Mouse (Mus musculus): Measurements from ENCODE around the gene Evi5l. TPM values are rescaled to one million over a fixed set of nuclear protein-coding genes. Genes with fewer than 3 reads are reported as not detected.
A peak's percentile ranks its signal among the peaks of the same experiment; 100 is the strongest.

Gene Evi5l
- polyA plus RNA-seq, 1 experiment from 2014 or later: 18.3 TPM

GRCm38 (mm10) chr8:4213210-4214005, 47.0 kb downstream of the Evi5l start:
- ATAC-seq (ENCODE audit: low FRiP score, low TSS enrichment): peak; percentile 33
- Histone ChIP-seq H3K27ac (ENCODE audit: low read depth, low read length) (no peak overlapping the region), H3K36me3 (ENCODE audit: control insufficient read depth, insufficient read depth, low read length) (no peaks in the 10 kb centered on the region), H3K4me3 (ENCODE audit: low read length) (peak overlapping the region; percentile 34), H3K4me1 (ENCODE audit: control insufficient read depth, insufficient read depth, low read length) (peaks cover 7% of the 10 kb centered on the region; the same call in 1 of the 2 replicates), H3K4me2 (replicated peaks; ENCODE audit: low read depth, low read length) (peak overlapping the region; percentile 53), H3K27me3 (ENCODE audit: control insufficient read depth, insufficient read depth, low read length) (peaks cover 37% of the 10 kb centered on the region), H3K9me3 (ENCODE audit: control insufficient read depth, low read length) (no peaks in the 10 kb centered on the region), H3K9ac (ENCODE audit: low read depth, low read length) (peak overlapping the region; percentile 19; the same call in 1 of the 2 replicates)
- 4% methylated on average over 18 of the region's 18 CpGs for whole genome bisulfite sequencing

GRCm38 (mm10) chr8:4214006-4214980, 47.9 kb downstream of the Evi5l start:
- Histone ChIP-seq H3K9ac (ENCODE audit: low read depth, low read length) (no peak overlapping the region), H3K27ac (ENCODE audit: low read depth, low read length) (no peak overlapping the region), H3K27me3 (ENCODE audit: control insufficient read depth, insufficient read depth, low read length) (peaks cover 37% of the 10 kb centered on the region), H3K4me2 (replicated peaks; ENCODE audit: low read depth, low read length) (peak overlapping the region; percentile 53), H3K4me1 (ENCODE audit: control insufficient read depth, insufficient read depth, low read length) (peaks cover 7% of the 10 kb centered on the region; the same call in 1 of the 2 replicates), H3K9me3 (ENCODE audit: control insufficient read depth, low read length) (no peaks in the 10 kb centered on the region), H3K4me3 (ENCODE audit: low read length) (peak overlapping the region; percentile 34), H3K36me3 (ENCODE audit: control insufficient read depth, insufficient read depth, low read length) (no peaks in the 10 kb centered on the region)
- 12% methylated on average over 33 of the region's 33 CpGs for WGBS
- ATAC-seq (ENCODE audit: low FRiP score, low TSS enrichment): peak; percentile 48

- Histone ChIP-seq H3K4me1 (ENCODE audit: control insufficient read depth, insufficient read depth, low read length) (peaks cover 7% of the 10 kb centered on the region; the same call in 1 of the 2 replicates), H3K9ac (ENCODE audit: low read depth, low read length) (peak overlapping the region; percentile 69; the same call in 1 of the 2 replicates), H3K4me2 (replicated peaks; ENCODE audit: low read depth, low read length) (peak overlapping the region; percentile 89), H3K27ac (ENCODE audit: low read depth, low read length) (no peak overlapping the region), H3K9me3 (ENCODE audit: control insufficient read depth, low read length) (no peaks in the 10 kb centered on the region), H3K27me3 (ENCODE audit: control insufficient read depth, insufficient read depth, low read length) (peaks cover 37% of the 10 kb centered on the region), H3K4me3 (ENCODE audit: low read length) (peak overlapping the region; percentile 55), H3K36me3 (ENCODE audit: control insufficient read depth, insufficient read depth, low read length) (no peaks in the 10 kb centered on the region)
- WGBS: 5% methylated on average over 18 of the region's 18 CpGs
- ATAC-seq (ENCODE audit: low FRiP score, low TSS enrichment): no peak
Measured at GRCm38 (mm10) chr8:4216296-4216695, 49.9 kb downstream of the Evi5l start.

GRCm38 (mm10) chr8:4216791-4217621, 50.6 kb downstream of the Evi5l start, which contains the start of gene Prr36:
Gene Prr36, minus strand, starts transcription at chr8:4217459.
- peaks cover 7% of the 10 kb centered on the region; the same call in 1 of the 2 replicates for H3K4me1 ChIP-seq (ENCODE audit: control insufficient read depth, insufficient read depth, low read length)
- WGBS: 1% methylated on average over 44 of the region's 44 CpGs
- ATAC-seq (ENCODE audit: low FRiP score, low TSS enrichment): peak; percentile 68
- H3K9me3 ChIP-seq (ENCODE audit: control insufficient read depth, low read length): no peaks in the 10 kb centered on the region
- H3K27me3 ChIP-seq (ENCODE audit: control insufficient read depth, insufficient read depth, low read length): peaks cover 37% of the 10 kb centered on the region
- peak within 1 kb of the TSS; percentile 55 for H3K4me3 ChIP-seq (ENCODE audit: low read length)
- H3K9ac ChIP-seq (ENCODE audit: low read depth, low read length): peak within 1 kb of the TSS; percentile 69
- peak within 1 kb of the TSS; percentile 89 for H3K4me2 ChIP-seq (replicated peaks; ENCODE audit: low read depth, low read length)
- no peaks in the 10 kb centered on the region for H3K36me3 ChIP-seq (ENCODE audit: control insufficient read depth, insufficient read depth, low read length)
- peak within 1 kb of the TSS; percentile 30; the same call in 1 of the 2 replicates for H3K27ac ChIP-seq (ENCODE audit: low read depth, low read length)

GRCm38 (mm10) chr8:4219617-4220016, 53.2 kb downstream of the Evi5l start:
- Histone ChIP-seq H3K4me2 (replicated peaks; ENCODE audit: low read depth, low read length) (no peak overlapping the region), H3K4me3 (ENCODE audit: low read length) (no peak overlapping the region), H3K9ac (ENCODE audit: low read depth, low read length) (no peak overlapping the region), H3K4me1 (ENCODE audit: control insufficient read depth, insufficient read depth, low read length) (0 out of 2 replicates have a peak, but pooled peaks cover 3% of the 10 kb centered on the region), H3K36me3 (ENCODE audit: control insufficient read depth, insufficient read depth, low read length) (no peaks in the 10 kb centered on the region), H3K9me3 (ENCODE audit: control insufficient read depth, low read length) (no peaks in the 10 kb centered on the region), H3K27ac (ENCODE audit: low read depth, low read length) (no peak overlapping the region), H3K27me3 (ENCODE audit: control insufficient read depth, insufficient read depth, low read length) (peaks cover 35% of the 10 kb centered on the region)
- 84% methylated on average over 3 of the region's 3 CpGs for WGBS
- no peak for ATAC-seq (ENCODE audit: low FRiP score, low TSS enrichment)

GRCm38 (mm10) chr8:4222059-4222458, 55.7 kb downstream of the Evi5l start:
- Histone ChIP-seq H3K36me3 (ENCODE audit: control insufficient read depth, insufficient read depth, low read length) (no peaks in the 10 kb centered on the region), H3K27me3 (ENCODE audit: control insufficient read depth, insufficient read depth, low read length) (peaks cover 12% of the 10 kb centered on the region), H3K4me2 (replicated peaks; ENCODE audit: low read depth, low read length) (no peak overlapping the region), H3K9ac (ENCODE audit: low read depth, low read length) (no peak overlapping the region), H3K4me3 (ENCODE audit: low read length) (no peak overlapping the region), H3K4me1 (ENCODE audit: control insufficient read depth, insufficient read depth, low read length) (0 out of 2 replicates have a peak, but pooled peaks cover 3% of the 10 kb centered on the region), H3K27ac (ENCODE audit: low read depth, low read length) (no peak overlapping the region), H3K9me3 (ENCODE audit: control insufficient read depth, low read length) (no peaks in the 10 kb centered on the region)
- ATAC-seq (ENCODE audit: low FRiP score, low TSS enrichment): no peak

- Histone ChIP-seq H3K9ac (ENCODE audit: low read depth, low read length) (0 out of 2 replicates have a peak overlapping the region, but pooled peaks have one; percentile 25), H3K4me3 (ENCODE audit: low read length) (peak overlapping the region; percentile 26), H3K36me3 (ENCODE audit: control insufficient read depth, insufficient read depth, low read length) (no peaks in the 10 kb centered on the region), H3K27me3 (ENCODE audit: control insufficient read depth, insufficient read depth, low read length) (no peaks in the 10 kb centered on the region; the same call in none of the 2 replicates), H3K27ac (ENCODE audit: low read depth, low read length) (no peak overlapping the region), H3K4me2 (replicated peaks; ENCODE audit: low read depth, low read length) (peak overlapping the region; percentile 49), H3K9me3 (ENCODE audit: control insufficient read depth, low read length) (no peaks in the 10 kb centered on the region), H3K4me1 (ENCODE audit: control insufficient read depth, insufficient read depth, low read length) (0 out of 2 replicates have a peak, but pooled peaks cover 3% of the 10 kb centered on the region)
- WGBS: 17% methylated on average over 4 of the region's 4 CpGs
- ATAC-seq (ENCODE audit: low FRiP score, low TSS enrichment): peak; percentile 36; the same call in 1 of the 2 replicates
Measured at GRCm38 (mm10) chr8:4226323-4226722, 60.0 kb downstream of the Evi5l start.

Data from kidney, embryonic 14.5 days (tissue).